Mouse (Mus musculus) CH12.LX (cell line): ENCODE results near the gene Gm6583. TPM values are rescaled to one million over a fixed set of nuclear protein-coding genes. Genes with fewer than 3 reads are reported as not detected.

Experiments
- DNase-seq: peaks from one replicate; pipeline ENCODE4 v3.0.0-alpha.2; 2013; ENCODE audit errors: extremely low read depth
- H3K27ac ChIP-seq: 2 replicates; pipeline ENCODE4 v1.5.1; 2012; ENCODE audit warnings: low read depth, mild to moderate bottlenecking, control low read depth, moderate library complexity; ENCODE audit not compliant: insufficient read depth
- H3K27me3 ChIP-seq: replicated peaks from 2 replicates; pipeline ENCODE3; 2012; ENCODE audit warnings: inconsistent platforms
- H3K36me3 ChIP-seq, 2 experiments: replicated peaks in 1 of 2; 2 replicates each; pipeline versions ENCODE3 to v1.6.1; 2012; ENCODE audit warnings: inconsistent platforms in 1 of 2, low read length in 1 of 2, mild to moderate bottlenecking in 1 of 2, mixed read lengths in 1 of 2, moderate library complexity in 1 of 2; ENCODE audit not compliant: control insufficient read depth in 1 of 2, insufficient read depth in 1 of 2
- H3K4me1 ChIP-seq, 2 experiments: 2 replicates each; pipeline ENCODE4 v1.6.1; 2012; ENCODE audit warnings: inconsistent platforms in 1 of 2, moderate library complexity in 1 of 2; ENCODE audit not compliant: insufficient read depth in 2 of 2, control insufficient read depth in 1 of 2
- H3K4me2 ChIP-seq: 2 replicates; pipeline ENCODE4 v1.6.1; 2012; ENCODE audit warnings: low read depth, mild to moderate bottlenecking, control low read depth; ENCODE audit not compliant: poor library complexity, insufficient read depth, severe bottlenecking
- H3K4me3 ChIP-seq, 3 experiments: fragments of 150-350 bp in 1 of 3; sonication (generic) in 1 of 3; replicated peaks in 1 of 3; 2 replicates each; pipeline versions ENCODE3 to v1.5.1; 2011 to 2012; ENCODE audit warnings: low read depth in 2 of 3, low read length in 2 of 3, mild to moderate bottlenecking in 2 of 3, moderate library complexity in 2 of 3, control low read depth in 1 of 3, improper control_type of control experiment in 1 of 3, inconsistent platforms in 1 of 3, mixed read lengths in 1 of 3; ENCODE audit not compliant: poor library complexity in 1 of 3
- H3K79me2 ChIP-seq: replicated peaks from 2 replicates; pipeline ENCODE4 v1.6.1; 2012; ENCODE audit warnings: mild to moderate bottlenecking, moderate library complexity; ENCODE audit not compliant: control insufficient read depth, poor library complexity, insufficient read depth, severe bottlenecking; ENCODE audit errors: extremely low read depth
- H3K9ac ChIP-seq: 2 replicates; pipeline ENCODE4 v1.6.1; 2012; ENCODE audit warnings: low read depth, mild to moderate bottlenecking, control low read depth, moderate library complexity; ENCODE audit not compliant: insufficient read depth
- H3K9me3 ChIP-seq: replicated peaks from 2 replicates; pipeline ENCODE3; 2012; ENCODE audit warnings: low read length, inconsistent platforms, mixed read lengths
- CHD1 ChIP-seq: IDR thresholded peaks from 2 replicates; pipeline ENCODE4 v1.6.1; 2012; ENCODE audit warnings: low read depth, low read length, improper control_type of control experiment, inconsistent platforms
- CHD2 ChIP-seq: IDR thresholded peaks from 2 replicates; pipeline ENCODE4 v1.6.1; 2011; ENCODE audit warnings: low read length, improper control_type of control experiment
- CTCF ChIP-seq, 2 experiments: IDR thresholded peaks in 1 of 2; conservative IDR thresholded peaks in 1 of 2; 2 replicates each; pipeline ENCODE4 v1.5.1; 2011 to 2012; ENCODE audit warnings: low read depth in 2 of 2, low read length in 2 of 2, improper control_type of control experiment in 1 of 2, inconsistent platforms in 1 of 2, mild to moderate bottlenecking in 1 of 2, moderate library complexity in 1 of 2
- E2F4 ChIP-seq: IDR thresholded peaks from 2 replicates; pipeline ENCODE4 v1.6.1; 2011; ENCODE audit warnings: low read depth, low read length, improper control_type of control experiment; ENCODE audit not compliant: insufficient replicate concordance
- ETS1 ChIP-seq: conservative IDR thresholded peaks from 2 replicates; pipeline ENCODE4 v1.6.1; 2012; ENCODE audit warnings: low read depth, mild to moderate bottlenecking, inconsistent platforms, low read length, improper control_type of control experiment, moderate library complexity
- JUND ChIP-seq: conservative IDR thresholded peaks from 2 replicates; pipeline ENCODE4 v1.6.1; 2011; ENCODE audit warnings: low read depth, low read length, improper control_type of control experiment
- MAX ChIP-seq: IDR thresholded peaks from 2 replicates; pipeline ENCODE4 v1.6.1; 2011; ENCODE audit warnings: low read length, improper control_type of control experiment
- NRF1 ChIP-seq: IDR thresholded peaks from 2 replicates; pipeline ENCODE4 v1.6.1; 2014; ENCODE audit warnings: low read depth, mild to moderate bottlenecking, inconsistent platforms, low read length, improper control_type of control experiment, moderate library complexity
- POLR2AphosphoS2 ChIP-seq: IDR thresholded peaks from 2 replicates; pipeline ENCODE4 v1.6.1; 2011; ENCODE audit warnings: low read depth, low read length, improper control_type of control experiment
- RAD21 ChIP-seq: IDR thresholded peaks from 2 replicates; pipeline ENCODE4 v1.6.1; 2011; ENCODE audit warnings: low read depth, mild to moderate bottlenecking, low read length, improper control_type of control experiment, moderate library complexity
- SIN3A ChIP-seq: IDR thresholded peaks from 2 replicates; pipeline ENCODE4 v1.6.1; 2012; ENCODE audit warnings: low read length, improper control_type of control experiment, inconsistent platforms
- SMC3 ChIP-seq: IDR thresholded peaks from 2 replicates; pipeline ENCODE4 v1.6.1; 2011; ENCODE audit warnings: low read depth, low read length, improper control_type of control experiment
- TBP ChIP-seq: conservative IDR thresholded peaks from 2 replicates; pipeline ENCODE4 v1.6.1; 2011; ENCODE audit warnings: low read depth, low read length, improper control_type of control experiment
- TCF12 ChIP-seq: IDR thresholded peaks from 2 replicates; pipeline ENCODE4 v1.6.1; 2014; ENCODE audit warnings: low read depth, mild to moderate bottlenecking, inconsistent platforms, low read length, improper control_type of control experiment
- USF1 ChIP-seq: IDR thresholded peaks from 2 replicates; pipeline ENCODE4 v1.6.1; 2014; ENCODE audit warnings: low read depth, mild to moderate bottlenecking, inconsistent platforms, low read length, improper control_type of control experiment
- USF2 ChIP-seq: conservative IDR thresholded peaks from 2 replicates; pipeline ENCODE4 v1.6.1; 2011; ENCODE audit warnings: low read depth, low read length, improper control_type of control experiment
- ZMIZ1 ChIP-seq: IDR thresholded peaks from 2 replicates; pipeline ENCODE4 v1.6.1; 2012; ENCODE audit warnings: low read depth, mild to moderate bottlenecking, inconsistent platforms, low read length, improper control_type of control experiment
- ZNF384 ChIP-seq: IDR thresholded peaks from 2 replicates; pipeline ENCODE4 v1.6.1; 2012; ENCODE audit warnings: low read depth, low read length, improper control_type of control experiment, inconsistent platforms
- dilution Hi-C: fragments of 300-500 bp; cut with MboI; formaldehyde crosslinking; loops from 2 replicates; pipeline ENCODE4 v1.14.3; 2020; ENCODE audit warnings: low sequenced_read_pairs; ENCODE audit not compliant: extremely low pct_unique_long_range_greater_than_20kb, extremely low pct_ligation_motif_present
- in situ Hi-C: fragments of 300-500 bp; cut with MboI; formaldehyde crosslinking; loops from 3 replicates; pipeline ENCODE4 v1.14.3; 2019; ENCODE audit warnings: low sequenced_read_pairs, low pct_ligation_motif_present, low pct_unique_long_range_greater_than_20kb, mixed read lengths
- polyA plus RNA-seq: library from polyadenylated mRNA; unstranded; fragments of >175 nt; gene quantifications from 2 replicates; pipeline ENCODE4 v1.2.1, GENCODE M21; 2012; ENCODE audit warnings: low read depth; ENCODE audit not compliant: insufficient read length
- total RNA-seq, 2 experiments: library from RNA; depleted of rRNA; stranded (reverse); fragments of 300-350 nt in 1 of 2; fragments of >200 nt in 1 of 2; gene quantifications; 2 replicates each; pipeline ENCODE4 v1.2.3; 2012 to 2014

Gm6583 gene
- total and polyA plus RNA-seq, 3 experiments, result not detected

- Histone ChIP-seq H3K4me3 (no peak overlapping the region), H3K27ac (no peak overlapping the region), H3K9me3 (no peaks in the 10 kb centered on the region), H3K27me3 (no peaks in the 10 kb centered on the region), H3K4me2 (no peak overlapping the region), H3K79me2 (no peaks in the 10 kb centered on the region), H3K36me3 (peaks cover 77 to 92% of the 10 kb centered on the region in 2 experiments), H3K9ac (no peak overlapping the region), H3K4me1 (no peaks in the 10 kb centered on the region)
- dilution Hi-C loops, result no loop called here
- TF ChIP-seq CTCF (conservative IDR thresholded peaks at IDR 0.05 in 1 of 2, IDR thresholded peaks at IDR 0.05 in 1 of 2; ENCODE audit: low read depth in 2 of 2, low read length in 2 of 2) (no peak), E2F4 (no peak), TCF12 (no peak), SIN3A (no peak), JUND (no peak), SMC3 (no peak), MAX (no peak), POLR2AphosphoS2 (no peak), ZNF384 (no peak), ETS1 (no peak), ZMIZ1 (no peak), TBP (no peak), USF1 (no peak), RAD21 (no peak), CHD2 (no peak)
- in situ Hi-C loops, result no loop called here
- no peak for DNase-seq
These were observed 11.5 kb upstream of the Gm6583 start for GRCm38 (mm10) chr5:112367338-112367737.

DNA sequence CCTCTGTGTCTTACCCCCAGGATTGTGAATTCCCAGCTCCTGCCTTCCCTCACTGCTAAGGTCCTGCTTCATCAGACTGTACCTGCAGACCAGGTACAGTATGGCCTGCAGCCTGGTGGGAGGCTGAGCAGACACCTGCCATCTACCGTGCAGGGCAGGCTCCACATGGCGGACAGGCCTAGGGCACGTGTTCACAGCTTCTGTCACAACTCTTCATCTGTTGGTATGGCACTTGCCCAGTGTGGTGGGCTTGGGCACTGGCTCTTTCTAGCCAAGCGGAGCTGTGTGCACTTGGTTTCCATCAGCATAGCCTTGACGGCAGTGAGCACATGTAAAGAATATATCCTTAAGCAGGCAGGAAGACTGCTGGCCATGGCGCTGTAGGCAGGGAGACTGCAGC is 11.0 kb upstream of the Gm6583 start:
- in situ Hi-C loops, result no loop called here
- no peak overlapping the region for H3K4me3 ChIP-seq

More for the DNA sequence above, 11.0 kb upstream of the Gm6583 start:
- peaks cover 73 to 92% of the 10 kb centered on the region in 2 experiments for H3K36me3 ChIP-seq
- H3K4me2 ChIP-seq, result no peak overlapping the region
- H3K27ac ChIP-seq, result no peak overlapping the region
- H3K4me1 ChIP-seq, result no peaks in the 10 kb centered on the region
- TF ChIP-seq CHD1 (no peak), ZMIZ1 (no peak), USF2 (no peak), NRF1 (no peak)
- no peaks in the 10 kb centered on the region for H3K27me3 ChIP-seq
- H3K9me3 ChIP-seq, result peaks cover 3% of the 10 kb centered on the region
- no peaks in the 10 kb centered on the region for H3K79me2 ChIP-seq
- dilution Hi-C loops, result no loop called here
- H3K9ac ChIP-seq, result no peak overlapping the region
- DNase-seq, result no peak
